10 mouse cellular contexts compared by ENCODE assay signal in the genomic region with DNA sequence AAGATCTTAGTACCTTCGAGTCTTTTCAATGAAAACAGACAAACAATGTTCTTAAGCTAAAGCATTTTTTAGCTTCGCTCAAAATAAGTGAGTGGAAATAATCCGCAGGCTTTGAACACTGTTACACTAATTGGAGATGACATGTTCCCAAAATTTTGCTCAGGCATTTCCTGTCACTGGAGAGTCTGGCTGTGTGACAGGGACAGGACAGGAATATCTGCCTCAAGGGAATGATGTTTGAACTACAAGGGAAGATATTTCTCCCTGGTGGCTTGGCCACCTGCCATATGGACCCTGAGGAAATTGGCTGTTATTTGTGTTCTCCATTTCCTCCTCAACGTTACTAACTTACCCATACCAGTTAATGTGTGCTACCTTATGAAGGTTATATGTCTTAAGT.
A peak's percentile ranks its signal among the peaks of the same experiment; 100 is the strongest.
DNase-seq lines count a peak whose midpoint lies in the region; ATAC-seq lines count a peak whose summit lies in the region.
"Had no signal": no experiment of that assay in that cellular context is flagged by ENCODE, and none has a peak within 500 bp of the region (broad histone marks: within the 10 kb centered on the region; RNA-seq: fewer than 3 reads in every experiment).

No protein-coding gene starts in this region.

- H3K4me1 ChIP-seq in embryonic facial prominence, embryonic 14.5 days (ENCODE audit: control insufficient read depth, insufficient read depth, low read length): peaks cover 6% of the 10 kb centered on the region; the same call in 1 of the 2 replicates
- no peaks in the 10 kb centered on the region for H3K4me1 ChIP-seq in embryonic facial prominence, embryonic 10.5 days
- H3K4me1 ChIP-seq in neural tube, embryonic 14.5 days (ENCODE audit: control insufficient read depth, insufficient read depth, low read length): no peaks in the 10 kb centered on the region
- H3K4me1 ChIP-seq: neural tube, embryonic 13.5 days had no signal

- H3K27me3 ChIP-seq in embryonic facial prominence, embryonic 14.5 days (replicated peaks; ENCODE audit: control insufficient read depth, insufficient read depth, low read length): no peaks in the 10 kb centered on the region
- H3K27me3 ChIP-seq in embryonic facial prominence, embryonic 10.5 days (replicated peaks; ENCODE audit: low read depth, poor library complexity, severe bottlenecking): no peaks in the 10 kb centered on the region
- no peaks in the 10 kb centered on the region for H3K27me3 ChIP-seq in neural tube, embryonic 14.5 days (ENCODE audit: control insufficient read depth, insufficient read depth, low read length)
- H3K27me3 ChIP-seq: neural tube, embryonic 13.5 days had no signal

- 36% methylated on average over 4 of the region's 4 CpGs for WGBS in embryonic facial prominence, embryonic 14.5 days
- 62% methylated on average over 4 of the region's 4 CpGs for WGBS in embryonic facial prominence, embryonic 10.5 days
- WGBS in neural tube, embryonic 14.5 days: 68% methylated on average over 4 of the region's 4 CpGs

- H3K9me3 ChIP-seq in embryonic facial prominence, embryonic 14.5 days (ENCODE audit: control insufficient read depth, low read length): no peaks in the 10 kb centered on the region
- no peaks in the 10 kb centered on the region for H3K9me3 ChIP-seq in embryonic facial prominence, embryonic 10.5 days
- no peaks in the 10 kb centered on the region; the same call in 1 of the 2 replicates for H3K9me3 ChIP-seq in neural tube, embryonic 14.5 days (ENCODE audit: control insufficient read depth, low read length)
- H3K9me3 ChIP-seq: neural tube, embryonic 13.5 days had no signal

- no peak; the same call in 1 of the 2 replicates for ATAC-seq in embryonic facial prominence, embryonic 14.5 days (ENCODE audit: low read depth)
- peak; percentile 28; the same call in 1 of the 2 replicates for ATAC-seq in neural tube, embryonic 14.5 days (ENCODE audit: low read depth)

- intact Hi-C loops in heart, postnatal 14 days (cut with DNase I): no loop called here

- no peaks in the 10 kb centered on the region for H3K36me3 ChIP-seq in embryonic facial prominence, embryonic 14.5 days (ENCODE audit: control insufficient read depth, insufficient read depth, low read length)
- H3K36me3 ChIP-seq in embryonic facial prominence, embryonic 10.5 days (replicated peaks): no peaks in the 10 kb centered on the region
- H3K36me3 ChIP-seq in neural tube, embryonic 14.5 days (ENCODE audit: control insufficient read depth, insufficient read depth, low read length): no peaks in the 10 kb centered on the region
- H3K36me3 ChIP-seq: neural tube, embryonic 13.5 days had no signal

- H3K27ac ChIP-seq in embryonic facial prominence, embryonic 14.5 days (replicated peaks; ENCODE audit: low read depth, low read length): no peak overlapping the region
- no peak overlapping the region for H3K27ac ChIP-seq in embryonic facial prominence, embryonic 10.5 days (replicated peaks)
- no peak overlapping the region for H3K27ac ChIP-seq in neural tube, embryonic 14.5 days (ENCODE audit: low read depth, low read length)
- H3K27ac ChIP-seq: hindbrain, embryonic 14.5 days; neural tube, embryonic 13.5 days had no signal

- peak; percentile 70 for DNase-seq in embryonic facial prominence, embryonic 14.5 days (ENCODE audit: low spot score)
- no peak for DNase-seq in embryonic facial prominence, embryonic 10.5 days (ENCODE audit: low spot score)
- DNase-seq in neural tube, embryonic 10.5 days (ENCODE audit: extremely low spot score, low spot score): no peak
- peak; percentile 44 to 48 for DNase-seq in heart, postnatal 14 days
- no peak for DNase-seq in thymus, postnatal 4 days
- no peak for DNase-seq in adrenal gland, adult (ENCODE audit: inconsistent age in 2 of 2, low spot score in 1 of 2)
- no peak for DNase-seq in frontal cortex, postnatal 25 days (ENCODE audit: low spot score in 2 of 2)

- no peak overlapping the region for H3K4me2 ChIP-seq in embryonic facial prominence, embryonic 14.5 days (ENCODE audit: low read depth, low read length)
- no peak overlapping the region for H3K4me2 ChIP-seq in neural tube, embryonic 14.5 days (ENCODE audit: low read depth, low read length)
- H3K4me2 ChIP-seq: hindbrain, embryonic 14.5 days; neural tube, embryonic 13.5 days had no signal

- no peak overlapping the region for H3K9ac ChIP-seq in embryonic facial prominence, embryonic 14.5 days (ENCODE audit: low read depth, low read length)
- no peak overlapping the region for H3K9ac ChIP-seq in neural tube, embryonic 14.5 days (replicated peaks; ENCODE audit: low read depth, low read length)
- H3K9ac ChIP-seq: hindbrain, embryonic 14.5 days; neural tube, embryonic 13.5 days had no signal

- no peak overlapping the region for H3K4me3 ChIP-seq in embryonic facial prominence, embryonic 14.5 days (ENCODE audit: low read depth, low read length)
- H3K4me3 ChIP-seq in embryonic facial prominence, embryonic 10.5 days: no peak overlapping the region
- no peak overlapping the region for H3K4me3 ChIP-seq in neural tube, embryonic 14.5 days (ENCODE audit: low read depth, low read length)
- H3K4me3 ChIP-seq: neural tube, embryonic 13.5 days had no signal

Comparison
In these comparisons a context has a peak if more than half of its experiments do, and no peak if none do; other contexts are left out.
1. DNase-seq: peak in embryonic facial prominence, embryonic 14.5 days (single experiment) and heart, postnatal 14 days (2 of 2); none in embryonic facial prominence, embryonic 10.5 days (single experiment), neural tube, embryonic 10.5 days (single experiment), thymus, postnatal 4 days (single experiment), adrenal gland, adult (0 of 2) and frontal cortex, postnatal 25 days (0 of 2).